Mouse (Mus musculus): Measurements from ENCODE around the gene Rpp14. TPM values are rescaled to one million over a fixed set of nuclear protein-coding genes. Genes with fewer than 3 reads are reported as not detected.

The Rpp14 gene
- polyA plus RNA-seq, 1 experiment from 2014 or later = 34.0 TPM

GRCm38 (mm10) chr14:8124046-8124881, 44.1 kb downstream of the Rpp14 start:
- no peak for ATAC-seq
- no peak for TF ChIP-seq CTCF (IDR thresholded peaks at IDR 0.05; ENCODE audit: low read depth)
- Histone ChIP-seq H3K9ac (ENCODE audit: low read depth, low read length) (no peak overlapping the region), H3K4me2 (replicated peaks; ENCODE audit: low read depth) (no peak overlapping the region), H3K36me3 (ENCODE audit: control insufficient read depth, insufficient read depth) (peaks cover 29% of the 10 kb centered on the region), H3K4me1 (replicated peaks; ENCODE audit: control insufficient read depth, insufficient read depth, low read length) (no peaks in the 10 kb centered on the region), H3K9me3 (ENCODE audit: control insufficient read depth) (no peaks in the 10 kb centered on the region), H3K27ac (ENCODE audit: low read depth, low read length) (no peak overlapping the region), H3K27me3 (replicated peaks; ENCODE audit: control insufficient read depth, insufficient read depth, low read length) (no peaks in the 10 kb centered on the region), H3K4me3 (ENCODE audit: low read depth, low read length) (no peak overlapping the region)
- 74% methylated on average over 7 of the region's 7 CpGs for WGBS

- H3K27ac ChIP-seq (ENCODE audit: low read depth, low read length) = no peak overlapping the region
- whole genome bisulfite sequencing = 68% methylated on average over 5 of the region's 5 CpGs
- no peak overlapping the region for H3K9ac ChIP-seq (ENCODE audit: low read depth, low read length)
- TF ChIP-seq CTCF (IDR thresholded peaks at IDR 0.05; ENCODE audit: low read depth) = no peak
- no peak for ATAC-seq
- H3K36me3 ChIP-seq (ENCODE audit: control insufficient read depth, insufficient read depth) = peaks cover 39% of the 10 kb centered on the region
- 0 out of 2 replicates have a peak, but pooled peaks cover under 1% of the 10 kb centered on the region for H3K4me1 ChIP-seq (replicated peaks; ENCODE audit: control insufficient read depth, insufficient read depth, low read length)
- H3K9me3 ChIP-seq (ENCODE audit: control insufficient read depth) = no peaks in the 10 kb centered on the region
- no peak overlapping the region for H3K4me2 ChIP-seq (replicated peaks; ENCODE audit: low read depth)
- no peak overlapping the region for H3K4me3 ChIP-seq (ENCODE audit: low read depth, low read length)
- no peaks in the 10 kb centered on the region for H3K27me3 ChIP-seq (replicated peaks; ENCODE audit: control insufficient read depth, insufficient read depth, low read length)
These were observed 47.8 kb downstream of the Rpp14 start for GRCm38 (mm10) chr14:8127971-8128370.

- Histone ChIP-seq H3K9ac (ENCODE audit: low read depth, low read length) (no peak overlapping the region), H3K4me3 (ENCODE audit: low read depth, low read length) (no peak overlapping the region), H3K9me3 (ENCODE audit: control insufficient read depth) (no peaks in the 10 kb centered on the region), H3K4me2 (replicated peaks; ENCODE audit: low read depth) (no peak overlapping the region), H3K27me3 (replicated peaks; ENCODE audit: control insufficient read depth, insufficient read depth, low read length) (no peaks in the 10 kb centered on the region), H3K36me3 (ENCODE audit: control insufficient read depth, insufficient read depth) (peaks cover 39% of the 10 kb centered on the region), H3K4me1 (replicated peaks; ENCODE audit: control insufficient read depth, insufficient read depth, low read length) (peaks cover 11% of the 10 kb centered on the region; the same call in 1 of the 2 replicates), H3K27ac (ENCODE audit: low read depth, low read length) (no peak overlapping the region)
- 85% methylated on average over 8 of the region's 8 CpGs for WGBS
- TF ChIP-seq CTCF (IDR thresholded peaks at IDR 0.05; ENCODE audit: low read depth) = no peak
- no peak for ATAC-seq
These were observed 52.6 kb downstream of the Rpp14 start for GRCm38 (mm10) chr14:8132789-8133188.

- 43% methylated on average over 2 of the region's 2 CpGs for WGBS
- ATAC-seq = peak; percentile 61
- peak overlapping the region; percentile 28; the same call in 1 of the 2 replicates for H3K27ac ChIP-seq (ENCODE audit: low read depth, low read length)
These were observed 54.1 kb downstream of the Rpp14 start for GRCm38 (mm10) chr14:8134234-8134633.

GRCm38 (mm10) chr14:8135130-8135529, 55.0 kb downstream of the Rpp14 start:
- ATAC-seq = no peak
- 47% methylated on average over 3 of the region's 3 CpGs for WGBS

More at GRCm38 (mm10) chr14:8134234-8134633, 54.1 kb downstream of the Rpp14 start:
- H3K27me3 ChIP-seq (replicated peaks; ENCODE audit: control insufficient read depth, insufficient read depth, low read length) = no peaks in the 10 kb centered on the region
- H3K9ac ChIP-seq (ENCODE audit: low read depth, low read length) = no peak overlapping the region
- H3K9me3 ChIP-seq (ENCODE audit: control insufficient read depth) = no peaks in the 10 kb centered on the region
- H3K4me3 ChIP-seq (ENCODE audit: low read depth, low read length) = no peak overlapping the region
- peaks cover 52% of the 10 kb centered on the region for H3K36me3 ChIP-seq (ENCODE audit: control insufficient read depth, insufficient read depth)
- H3K4me1 ChIP-seq (replicated peaks; ENCODE audit: control insufficient read depth, insufficient read depth, low read length) = peaks cover 11% of the 10 kb centered on the region; the same call in 1 of the 2 replicates
- TF ChIP-seq CTCF (IDR thresholded peaks at IDR 0.05; ENCODE audit: low read depth) = no peak
- no peak overlapping the region for H3K4me2 ChIP-seq (replicated peaks; ENCODE audit: low read depth)

GRCm38 (mm10) chr14:8139724-8140710, 59.9 kb downstream of the Rpp14 start:
- H3K4me1 ChIP-seq (replicated peaks; ENCODE audit: control insufficient read depth, insufficient read depth, low read length) = no peaks in the 10 kb centered on the region
- peaks cover 71% of the 10 kb centered on the region for H3K36me3 ChIP-seq (ENCODE audit: control insufficient read depth, insufficient read depth)
- TF ChIP-seq CTCF (IDR thresholded peaks at IDR 0.05; ENCODE audit: low read depth) = no peak
- no peaks in the 10 kb centered on the region for H3K27me3 ChIP-seq (replicated peaks; ENCODE audit: control insufficient read depth, insufficient read depth, low read length)
- H3K4me2 ChIP-seq (replicated peaks; ENCODE audit: low read depth) = no peak overlapping the region
- no peaks in the 10 kb centered on the region for H3K9me3 ChIP-seq (ENCODE audit: control insufficient read depth)
- H3K27ac ChIP-seq (ENCODE audit: low read depth, low read length) = no peak overlapping the region
- H3K4me3 ChIP-seq (ENCODE audit: low read depth, low read length) = no peak overlapping the region
- no peak for ATAC-seq
- no peak overlapping the region for H3K9ac ChIP-seq (ENCODE audit: low read depth, low read length)
- 82% methylated on average over 23 of the region's 23 CpGs for WGBS

More at GRCm38 (mm10) chr14:8135130-8135529, 55.0 kb downstream of the Rpp14 start:
- TF ChIP-seq CTCF (IDR thresholded peaks at IDR 0.05; ENCODE audit: low read depth) = no peak
- Histone ChIP-seq H3K27me3 (replicated peaks; ENCODE audit: control insufficient read depth, insufficient read depth, low read length) (no peaks in the 10 kb centered on the region), H3K4me2 (replicated peaks; ENCODE audit: low read depth) (no peak overlapping the region), H3K9ac (ENCODE audit: low read depth, low read length) (no peak overlapping the region), H3K27ac (ENCODE audit: low read depth, low read length) (no peak overlapping the region), H3K4me1 (replicated peaks; ENCODE audit: control insufficient read depth, insufficient read depth, low read length) (peaks cover 11% of the 10 kb centered on the region; the same call in 1 of the 2 replicates), H3K4me3 (ENCODE audit: low read depth, low read length) (no peak overlapping the region), H3K9me3 (ENCODE audit: control insufficient read depth) (no peaks in the 10 kb centered on the region), H3K36me3 (ENCODE audit: control insufficient read depth, insufficient read depth) (peaks cover 61% of the 10 kb centered on the region)
